8 mouse cellular contexts compared by ENCODE assay signal in genomic region chr14:52338751-52339511, GRCm38 (mm10). TPM values are rescaled to one million over a fixed set of nuclear protein-coding genes. Genes with fewer than 3 reads are reported as not detected.
A peak's percentile ranks its signal among the peaks of the same experiment; 100 is the strongest.
DNase-seq lines count a peak whose midpoint lies in the region; ATAC-seq lines count a peak whose summit lies in the region.

No protein-coding gene starts in this region.

- no peak overlapping the region for H3K27ac ChIP-seq in limb, embryonic 10.5 days
- peak overlapping the region; percentile 25; the same call in 1 of the 2 replicates for H3K27ac ChIP-seq in midbrain, embryonic 16.5 days (ENCODE audit: low read length)
- no peak overlapping the region for H3K27ac ChIP-seq in stomach, embryonic 16.5 days (ENCODE audit: low read length)

- no peaks in the 10 kb centered on the region for H3K9me3 ChIP-seq in limb, embryonic 10.5 days (replicated peaks)
- no peaks in the 10 kb centered on the region for H3K9me3 ChIP-seq in midbrain, embryonic 16.5 days (replicated peaks; ENCODE audit: control insufficient read depth, low read length, poor library complexity, severe bottlenecking)
- no peaks in the 10 kb centered on the region for H3K9me3 ChIP-seq in stomach, embryonic 16.5 days (replicated peaks; ENCODE audit: control insufficient read depth, low read length)

- H3K4me2 ChIP-seq in midbrain, embryonic 16.5 days (ENCODE audit: low read length), result peak overlapping the region; percentile 51
- H3K4me2 ChIP-seq in stomach, embryonic 16.5 days (ENCODE audit: low read depth, low read length), result peak overlapping the region; percentile 44

- WGBS in limb, embryonic 10.5 days, result 35% methylated on average over 21 of the region's 21 CpGs
- WGBS in midbrain, embryonic 16.5 days, result 26% methylated on average over 21 of the region's 21 CpGs
- 30% methylated on average over 21 of the region's 21 CpGs for WGBS in stomach, embryonic 16.5 days

- no peaks in the 10 kb centered on the region; the same call in 1 of the 2 replicates for H3K27me3 ChIP-seq in limb, embryonic 10.5 days (ENCODE audit: low read depth, poor library complexity, severe bottlenecking)
- H3K27me3 ChIP-seq in midbrain, embryonic 16.5 days (ENCODE audit: control insufficient read depth, insufficient read depth, low read depth, low read length), result no peaks in the 10 kb centered on the region
- H3K27me3 ChIP-seq in stomach, embryonic 16.5 days (ENCODE audit: control insufficient read depth, insufficient read depth, low read length), result no peaks in the 10 kb centered on the region

- H3K4me3 ChIP-seq in limb, embryonic 10.5 days, result no peak overlapping the region; the same call in 1 of the 2 replicates
- peak overlapping the region; percentile 32 for H3K4me3 ChIP-seq in midbrain, embryonic 16.5 days (ENCODE audit: low read depth, low read length)
- H3K4me3 ChIP-seq in stomach, embryonic 16.5 days (replicated peaks; ENCODE audit: low read length), result peak overlapping the region; percentile 14; the same call in 1 of the 2 replicates

- H3K36me3 ChIP-seq in limb, embryonic 10.5 days, result no peaks in the 10 kb centered on the region
- no peaks in the 10 kb centered on the region for H3K36me3 ChIP-seq in midbrain, embryonic 16.5 days (ENCODE audit: control insufficient read depth, insufficient read depth, low read length)
- H3K36me3 ChIP-seq in stomach, embryonic 16.5 days (ENCODE audit: control insufficient read depth, insufficient read depth, low read length), result no peaks in the 10 kb centered on the region

- H3K4me1 ChIP-seq in limb, embryonic 10.5 days, result no peaks in the 10 kb centered on the region
- H3K4me1 ChIP-seq in midbrain, embryonic 16.5 days (ENCODE audit: control insufficient read depth, insufficient read depth, low read length), result peaks cover 2% of the 10 kb centered on the region
- no peaks in the 10 kb centered on the region for H3K4me1 ChIP-seq in stomach, embryonic 16.5 days (ENCODE audit: control insufficient read depth, insufficient read depth, low read length)

- H3K9ac ChIP-seq in midbrain, embryonic 16.5 days (ENCODE audit: low read depth, low read length), result peak overlapping the region; percentile 51; the same call in 1 of the 2 replicates
- H3K9ac ChIP-seq in stomach, embryonic 16.5 days (ENCODE audit: low read length), result peak overlapping the region; percentile 51

- peak; percentile 85 for ATAC-seq in midbrain, embryonic 16.5 days
- no peak for ATAC-seq in stomach, embryonic 16.5 days (ENCODE audit: insufficient read depth, low FRiP score)

- DNase-seq in A20 (ENCODE audit: low read depth, low spot score) (peak; percentile 72), ZHBTc4 (ENCODE audit: low read depth, low spot score) (peak; percentile 81)
- DNase-seq in embryo, embryonic 9.5 days (ENCODE audit: extremely low spot score), result peak; percentile 68
- DNase-seq in heart, adult 9 months (ENCODE audit: low spot score in 2 of 2), result peak; percentile 19 to 63
- DNase-seq in kidney, adult 8-10 months, result peak; percentile 61 to 65
- DNase-seq in limb, embryonic 10.5 days (ENCODE audit: low spot score), result peak; percentile 56

RNA-seq across cellular contexts. Expression of gene Sall2, which starts 10.4 kb away (rescaled TPM):
- 30.8 and 36.1 TPM in 2 replicates for polyA plus RNA-seq in limb, embryonic 10.5 days (2016; fragmentation: Nextera tagmentation; extraction: Ambion mirVana)
- polyA plus RNA-seq in midbrain, embryonic 16.5 days (2015; fragmentation: Nextera tagmentation; extraction: Ambion mirVana), result 47.5 and 49.0 TPM in 2 replicates
- polyA plus RNA-seq in stomach, embryonic 16.5 days (2015; fragmentation: Nextera tagmentation; extraction: Ambion mirVana), result 8.8 and 9.3 TPM in 2 replicates

RNA-seq across cellular contexts. Expression of gene Olfr1513, which starts 17.3 kb away (rescaled TPM):
- polyA plus RNA-seq in limb, embryonic 10.5 days (2016; fragmentation: Nextera tagmentation; extraction: Ambion mirVana), result not detected in 2 replicates
- not detected in 2 replicates for polyA plus RNA-seq in midbrain, embryonic 16.5 days (2015; fragmentation: Nextera tagmentation; extraction: Ambion mirVana)
- not detected in 2 replicates for polyA plus RNA-seq in stomach, embryonic 16.5 days (2015; fragmentation: Nextera tagmentation; extraction: Ambion mirVana)

RNA-seq across cellular contexts. Expression of gene Mettl3, which starts 34.0 kb away (rescaled TPM):
- polyA plus RNA-seq in limb, embryonic 10.5 days (2016; fragmentation: Nextera tagmentation; extraction: Ambion mirVana), result 58.6 and 64.5 TPM in 2 replicates
- 46.9 and 48.1 TPM in 2 replicates for polyA plus RNA-seq in midbrain, embryonic 16.5 days (2015; fragmentation: Nextera tagmentation; extraction: Ambion mirVana)
- polyA plus RNA-seq in stomach, embryonic 16.5 days (2015; fragmentation: Nextera tagmentation; extraction: Ambion mirVana), result 38.8 and 41.8 TPM in 2 replicates

RNA-seq across cellular contexts. Expression of gene Olfr1512, which starts 40.0 kb away (rescaled TPM):
- polyA plus RNA-seq in limb, embryonic 10.5 days (2016; fragmentation: Nextera tagmentation; extraction: Ambion mirVana), result not detected in 2 replicates
- 0.11 TPM in 1 of 2 replicates, not detected in the other for polyA plus RNA-seq in midbrain, embryonic 16.5 days (2015; fragmentation: Nextera tagmentation; extraction: Ambion mirVana)
- not detected in 2 replicates for polyA plus RNA-seq in stomach, embryonic 16.5 days (2015; fragmentation: Nextera tagmentation; extraction: Ambion mirVana)

RNA-seq across cellular contexts. Expression of gene Olfr1511, which starts 58.2 kb away (rescaled TPM):
- not detected in 2 replicates for polyA plus RNA-seq in limb, embryonic 10.5 days (2016; fragmentation: Nextera tagmentation; extraction: Ambion mirVana)
- 0.16 and 0.51 TPM in 2 replicates for polyA plus RNA-seq in midbrain, embryonic 16.5 days (2015; fragmentation: Nextera tagmentation; extraction: Ambion mirVana)
- polyA plus RNA-seq in stomach, embryonic 16.5 days (2015; fragmentation: Nextera tagmentation; extraction: Ambion mirVana), result not detected in 2 replicates
